Mouse (Mus musculus) kidney, embryonic 15.5 days (tissue): ENCODE data around the gene Zfp872. TPM values are rescaled to one million over a fixed set of nuclear protein-coding genes. Genes with fewer than 3 reads are reported as not detected.
"Not testable (repeated sequence)": the region's sequence is repeated elsewhere in the genome, so short reads cannot be mapped to it uniquely, and the experiment has no call there.

ENCODE experiments used
- ATAC-seq: fragments of 200-750 bp; cut with Nextera tagmentation; replicated peaks from 2 replicates; pipeline ENCODE4 v1.8.0; 2017; ENCODE audit warnings: moderate TSS enrichment; ENCODE audit not compliant: low FRiP score
- H3K27ac ChIP-seq: fragments of 300-500 bp; sonication (generic); 2 replicates; pipeline ENCODE4 v1.5.1; 2015; ENCODE audit warnings: mild to moderate bottlenecking, inconsistent platforms
- H3K27me3 ChIP-seq: fragments of 300-500 bp; sonication (generic); 2 replicates; pipeline ENCODE4 v1.6.1; 2015; ENCODE audit warnings: inconsistent platforms
- H3K36me3 ChIP-seq: fragments of 300-500 bp; sonication (generic); 2 replicates; pipeline ENCODE4 v1.6.1; 2015; ENCODE audit warnings: inconsistent platforms
- H3K4me1 ChIP-seq: fragments of 300-500 bp; sonication (generic); 2 replicates; pipeline ENCODE4 v1.6.1; 2015; ENCODE audit warnings: inconsistent platforms
- H3K4me2 ChIP-seq: fragments of 300-500 bp; sonication (generic); 2 replicates; pipeline ENCODE4 v1.6.1; 2015; ENCODE audit warnings: moderate library complexity, mild to moderate bottlenecking, inconsistent platforms
- H3K4me3 ChIP-seq: fragments of 300-500 bp; sonication (generic); replicated peaks from 2 replicates; pipeline ENCODE4 v1.5.1; 2015; ENCODE audit warnings: mild to moderate bottlenecking, inconsistent platforms
- H3K9ac ChIP-seq: fragments of 300-500 bp; sonication (generic); 2 replicates; pipeline ENCODE4 v1.6.1; 2015; ENCODE audit warnings: mild to moderate bottlenecking, inconsistent platforms
- H3K9me3 ChIP-seq: fragments of 300-500 bp; sonication (generic); replicated peaks from 2 replicates; pipeline ENCODE4 v1.6.1; 2016; ENCODE audit warnings: inconsistent platforms
- WGBS: fragments of 180-500 bp; shearing (Covaris S2); methylation state at CpG from one replicate; pipeline ENCODE4 v1.1.7; 2015; ENCODE audit warnings: mixed read lengths; 5-methylcytosine and 5-hydroxymethylcytosine counted together
- polyA plus RNA-seq: library from polyadenylated mRNA; unstranded; fragments of >200 nt; fragmentation: Nextera tagmentation; extraction: Ambion mirVana; gene quantifications from 2 replicates; pipeline ENCODE4 v1.2.1, GENCODE M21; 2015

The Zfp872 gene
- polyA plus RNA-seq, 1 experiment from 2014 or later = 0.31 TPM

DNA sequence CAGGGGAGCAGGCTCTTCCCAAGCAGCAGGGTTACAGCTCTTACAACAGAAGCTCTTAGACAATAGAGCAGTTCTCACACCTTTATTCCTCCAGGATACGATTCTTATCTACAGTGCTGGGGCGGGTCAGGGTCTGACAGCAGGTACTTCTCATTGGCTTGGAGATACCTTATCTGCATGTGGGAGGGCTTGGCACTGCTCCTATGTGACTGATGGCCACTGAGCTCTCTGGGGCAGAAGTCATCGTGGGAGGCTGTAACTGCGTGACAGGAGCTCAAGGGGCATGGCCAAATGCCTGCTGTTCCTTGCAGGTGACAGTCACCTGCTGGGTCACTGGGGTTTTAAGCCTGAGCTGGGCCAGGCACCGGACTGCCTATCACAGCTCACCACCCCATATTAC lies 8.5 kb downstream of the Zfp872 start:
- Histone ChIP-seq H3K4me2 (no peak overlapping the region), H3K36me3 (peaks cover 4% of the 10 kb centered on the region; the same call in 1 of the 2 replicates), H3K9me3 (peaks cover 22% of the 10 kb centered on the region), H3K27me3 (no peaks in the 10 kb centered on the region), H3K4me3 (no peak overlapping the region), H3K27ac (no peak overlapping the region), H3K9ac (no peak overlapping the region), H3K4me1 (no peaks in the 10 kb centered on the region)
- no peak for ATAC-seq
- 30% methylated on average over 5 of the region's 5 CpGs for WGBS

DNA sequence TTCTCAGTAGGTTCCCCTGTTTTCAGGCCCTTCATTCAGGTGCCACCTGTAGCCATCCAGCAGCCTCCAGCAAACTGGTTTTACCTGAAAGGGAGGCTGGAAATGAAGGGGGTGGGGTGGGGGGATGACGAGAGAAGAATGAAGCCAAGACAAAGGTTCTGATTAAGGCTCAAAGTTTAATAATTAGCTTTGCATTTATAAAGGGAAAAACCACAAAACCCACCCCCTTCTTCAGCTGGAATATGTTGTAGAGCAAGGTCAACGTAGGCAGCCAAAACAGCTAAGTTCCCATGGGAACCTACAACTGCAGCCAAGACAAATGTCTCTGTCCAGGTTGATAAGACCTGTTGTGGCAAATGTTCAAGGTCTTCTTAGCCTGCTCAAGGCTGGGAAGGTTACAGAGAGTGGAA lies 25.9 kb downstream of the Zfp872 start:
- ATAC-seq = 0 out of 2 replicates have a peak, but pooled peaks have one; percentile 58
- no peaks in the 10 kb centered on the region for H3K4me1 ChIP-seq
- H3K27me3 ChIP-seq = no peaks in the 10 kb centered on the region
- H3K36me3 ChIP-seq = no peaks in the 10 kb centered on the region
- 0 out of 2 replicates have a peak overlapping the region, but pooled peaks have one; percentile 23 for H3K27ac ChIP-seq
- 64% methylated on average over 2 of the region's 2 CpGs for WGBS
- H3K9ac ChIP-seq = no peak overlapping the region
- H3K9me3 ChIP-seq = no peaks in the 10 kb centered on the region
- H3K4me3 ChIP-seq = no peak overlapping the region
- 0 out of 2 replicates have a peak overlapping the region, but pooled peaks have one; percentile 19 for H3K4me2 ChIP-seq

DNA sequence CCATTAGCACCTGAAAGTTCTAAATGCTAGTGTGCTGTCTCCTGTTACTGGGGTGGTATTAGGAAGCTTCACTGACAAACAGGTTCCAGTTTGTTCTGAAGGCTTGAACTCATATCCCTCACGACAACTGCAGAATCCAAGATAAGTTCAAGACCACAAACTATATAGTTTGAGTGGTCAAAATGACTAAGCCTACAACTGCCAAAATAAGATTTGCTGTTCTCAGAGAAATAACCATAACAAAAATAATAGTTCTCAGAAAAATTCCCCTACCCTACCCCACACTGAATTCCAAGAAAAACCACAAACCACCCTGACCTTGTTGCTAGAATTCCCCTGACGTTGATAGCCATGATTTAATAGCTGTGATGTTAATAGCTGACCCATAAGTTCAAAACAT lies 26.7 kb downstream of the Zfp872 start:
- Histone ChIP-seq H3K9me3 (no peaks in the 10 kb centered on the region), H3K9ac (no peak overlapping the region), H3K36me3 (no peaks in the 10 kb centered on the region), H3K27ac (no peak overlapping the region), H3K4me3 (no peak overlapping the region), H3K4me1 (no peaks in the 10 kb centered on the region), H3K4me2 (no peak overlapping the region), H3K27me3 (no peaks in the 10 kb centered on the region)
- 72% methylated on average over 2 of the region's 2 CpGs for WGBS
- no peak for ATAC-seq

DNA sequence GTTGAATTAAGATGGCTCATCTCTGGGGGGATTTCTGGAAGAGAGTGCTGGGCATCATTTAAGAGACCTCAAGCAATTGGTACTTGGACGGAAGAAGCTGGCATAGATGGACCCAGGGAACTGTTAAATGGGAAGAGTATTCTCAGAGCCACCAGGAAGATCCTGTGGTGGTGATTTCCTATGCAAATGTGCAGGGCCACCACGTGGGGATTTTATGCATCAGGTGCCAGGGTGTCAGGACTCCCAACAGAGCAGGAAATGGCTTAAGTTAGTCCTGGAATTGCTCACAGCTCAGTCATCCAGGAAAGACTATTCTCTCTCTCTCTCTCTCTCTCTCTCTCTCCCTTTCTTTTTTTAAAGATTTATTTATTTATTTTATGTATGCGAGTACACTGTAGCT lies 28.8 kb downstream of the Zfp872 start:
- Histone ChIP-seq H3K4me3 (no peak overlapping the region), H3K4me2 (no peak overlapping the region), H3K9ac (no peak overlapping the region), H3K36me3 (no peaks in the 10 kb centered on the region), H3K9me3 (no peaks in the 10 kb centered on the region), H3K27me3 (no peaks in the 10 kb centered on the region), H3K27ac (no peak overlapping the region), H3K4me1 (peaks cover 3% of the 10 kb centered on the region; the same call in 1 of the 2 replicates)
- no peak for ATAC-seq
- 57% methylated on average over 3 of the region's 3 CpGs for WGBS

DNA sequence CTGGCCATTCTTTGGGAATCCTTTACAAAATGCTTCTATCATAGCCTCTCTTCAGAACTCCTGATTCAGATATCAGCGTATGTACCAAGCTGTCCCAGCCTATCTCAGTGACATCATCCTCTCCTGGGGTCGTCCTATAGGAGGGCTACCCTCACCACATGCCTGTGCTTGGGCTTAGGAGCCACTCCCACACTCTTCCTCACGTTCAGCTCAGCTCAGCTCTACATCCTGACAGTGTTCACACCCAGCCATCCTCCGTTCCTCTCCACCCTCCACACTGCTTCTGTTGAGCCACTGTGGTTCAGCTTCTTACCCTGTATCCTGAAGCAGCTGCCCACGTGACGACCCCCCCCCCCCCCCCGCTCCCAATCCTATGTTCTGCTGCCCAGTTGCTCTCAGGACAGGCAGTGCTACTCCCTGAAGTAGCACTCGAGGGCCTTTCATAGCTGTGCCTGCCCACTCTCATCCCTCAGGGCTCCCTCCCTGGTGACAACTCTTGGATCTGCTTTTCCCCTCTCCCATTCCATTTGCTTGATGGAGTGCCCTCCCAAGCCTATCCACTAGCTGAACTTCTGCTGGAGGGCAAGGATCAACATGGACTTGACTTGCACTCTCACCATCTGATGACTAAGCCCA lies 30.1 kb downstream of the Zfp872 start:
- H3K9ac ChIP-seq = no peak overlapping the region
- no peak overlapping the region for H3K4me2 ChIP-seq
- no peaks in the 10 kb centered on the region for H3K36me3 ChIP-seq
- WGBS = 45% methylated on average over 8 of the region's 8 CpGs
- peaks cover 3% of the 10 kb centered on the region; the same call in 1 of the 2 replicates for H3K4me1 ChIP-seq
- H3K27me3 ChIP-seq = no peaks in the 10 kb centered on the region
- no peaks in the 10 kb centered on the region for H3K9me3 ChIP-seq
- no peak for ATAC-seq
- H3K27ac ChIP-seq = no peak overlapping the region
- no peak overlapping the region for H3K4me3 ChIP-seq

DNA sequence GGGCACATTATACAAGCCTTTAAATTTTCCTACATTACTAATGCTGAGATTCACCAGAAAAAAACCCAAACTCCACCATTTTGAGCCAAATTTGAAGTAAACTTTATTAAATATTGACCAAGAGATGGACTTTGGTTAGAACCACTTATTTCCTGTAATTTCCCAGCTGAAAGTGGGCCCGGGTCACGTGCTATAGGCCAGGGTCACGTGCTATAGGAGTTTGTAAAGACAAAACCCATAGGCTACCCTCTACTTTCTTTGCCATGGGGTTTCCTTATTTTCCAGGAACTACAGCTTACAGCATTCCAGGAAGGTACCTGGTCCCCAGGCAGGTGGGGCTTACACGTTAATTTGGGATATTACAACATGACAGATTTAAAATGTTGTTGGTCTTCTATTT lies 36.2 kb downstream of the Zfp872 start:
- no peak overlapping the region for H3K9ac ChIP-seq
- no peaks in the 10 kb centered on the region for H3K9me3 ChIP-seq
- 96% methylated on average over 4 of the region's 4 CpGs for WGBS
- H3K4me2 ChIP-seq = no peak overlapping the region
- H3K27me3 ChIP-seq = no peaks in the 10 kb centered on the region
- H3K27ac ChIP-seq = no peak overlapping the region
- no peak for ATAC-seq
- peaks cover 15% of the 10 kb centered on the region for H3K4me1 ChIP-seq
- peaks cover 9% of the 10 kb centered on the region for H3K36me3 ChIP-seq
- no peak overlapping the region for H3K4me3 ChIP-seq

DNA sequence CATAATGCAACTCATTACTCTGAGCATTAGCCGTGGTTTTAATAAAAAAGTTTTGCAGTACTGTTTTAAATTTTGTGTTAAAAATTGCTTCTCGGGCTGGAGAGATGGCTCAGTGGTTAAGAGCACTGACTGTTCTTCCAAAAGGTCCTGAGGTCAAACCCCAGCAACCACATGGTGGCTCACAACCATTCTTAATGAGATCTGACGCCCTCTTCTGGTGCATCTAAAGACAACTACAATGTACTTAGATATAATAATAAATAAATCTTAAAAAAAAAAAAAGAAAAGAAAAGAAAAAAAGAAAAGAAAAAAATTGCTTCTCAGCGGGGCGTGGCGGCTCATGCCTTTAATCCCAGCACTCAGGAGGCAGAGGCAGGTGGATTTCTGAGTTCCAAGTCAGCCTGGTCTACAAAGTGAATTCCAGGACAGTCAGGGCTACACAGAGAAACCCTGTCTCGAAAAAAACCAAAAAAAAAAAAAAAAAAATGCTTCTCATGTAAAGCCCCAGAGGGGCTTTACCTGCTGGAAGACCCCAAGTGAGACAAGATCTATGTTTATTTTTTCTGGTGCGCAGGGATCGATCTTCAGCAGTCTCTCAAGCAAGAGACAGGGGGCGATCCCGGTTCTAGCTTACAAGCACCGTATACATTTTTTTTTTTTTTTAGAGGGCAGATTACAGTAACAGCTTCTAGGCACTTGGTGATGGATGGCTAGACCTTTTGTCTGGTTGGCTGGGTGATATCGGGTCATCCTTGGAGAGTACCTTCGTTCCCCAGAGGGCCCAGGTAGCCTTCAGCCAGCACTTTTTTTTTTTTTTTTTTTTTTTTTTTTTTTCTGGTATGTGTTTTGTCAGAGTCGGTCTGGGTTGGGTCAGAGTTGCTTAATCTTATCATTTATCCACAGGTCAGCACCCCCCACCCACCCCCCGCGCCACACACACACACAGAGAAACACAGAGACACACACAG lies 36.9 kb downstream of the Zfp872 start:
- Histone ChIP-seq H3K27me3 (no peaks in the 10 kb centered on the region), H3K9me3 (no peaks in the 10 kb centered on the region), H3K36me3 (peaks cover 11% of the 10 kb centered on the region), H3K4me3 (peak overlapping the region; percentile 71), H3K4me1 (peaks cover 15% of the 10 kb centered on the region), H3K27ac (peak overlapping the region; percentile 96), H3K9ac (0 out of 2 replicates have a peak overlapping the region, but pooled peaks have one; percentile 21), H3K4me2 (peak overlapping the region; percentile 66)
- 28% methylated on average over 17 of the region's 17 CpGs for WGBS
- peak; percentile 26 for ATAC-seq

DNA sequence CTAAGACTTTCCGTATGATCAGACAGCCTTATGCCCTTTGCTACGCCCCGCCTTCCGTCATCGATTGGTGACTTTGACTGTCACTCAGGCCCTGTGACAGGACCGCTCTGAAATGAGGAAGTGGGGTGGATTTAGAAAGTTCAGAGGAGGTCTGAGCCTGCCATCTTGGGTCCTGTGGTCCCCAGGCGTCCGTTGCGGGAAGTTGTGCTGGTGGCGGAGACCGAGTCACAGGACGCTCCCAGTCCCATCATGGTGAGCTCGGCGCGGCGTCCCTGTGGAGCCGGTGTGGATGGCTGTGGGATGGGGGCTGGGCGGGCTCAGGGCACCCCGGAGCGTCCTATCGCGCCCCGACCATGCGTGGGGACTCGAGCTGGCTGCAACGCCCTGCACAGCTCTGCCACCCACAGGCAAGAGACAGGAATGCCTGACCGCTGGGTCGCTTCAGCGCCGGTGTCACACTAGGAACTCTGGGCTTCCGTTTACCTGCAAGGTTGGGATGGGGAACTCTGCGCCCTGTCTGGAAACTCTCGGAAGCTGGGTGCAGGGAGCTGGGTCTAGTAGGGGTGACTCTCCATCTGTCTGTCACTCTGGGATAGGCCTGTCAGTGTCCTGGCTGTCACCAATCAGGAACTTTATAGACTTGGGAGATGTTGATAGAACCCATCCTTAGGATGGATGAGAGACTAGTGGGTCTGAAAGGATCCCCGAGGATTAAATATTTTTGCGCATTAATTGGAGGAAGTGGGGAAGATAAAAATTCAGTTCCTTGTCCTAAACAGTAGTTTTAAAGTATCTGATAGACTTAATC lies 37.9 kb downstream of the Zfp872 start, which contains the start of gene Zfp809:
Gene Zfp809, plus strand, starts transcription at position 134 of the 808 bp plus-strand sequence.
- peak; percentile 99 for ATAC-seq
- peak within 1 kb of the TSS; percentile 78 for H3K9ac ChIP-seq
- 1% methylated on average over 35 of the region's 35 CpGs for WGBS
- H3K9me3 ChIP-seq = no peaks in the 10 kb centered on the region
- H3K4me3 ChIP-seq = peak within 1 kb of the TSS; percentile 71
- H3K27ac ChIP-seq = peak within 1 kb of the TSS; percentile 96
- no peaks in the 10 kb centered on the region for H3K27me3 ChIP-seq
- peaks cover 15% of the 10 kb centered on the region for H3K4me1 ChIP-seq
- H3K4me2 ChIP-seq = peak within 1 kb of the TSS; percentile 66
- peaks cover 11% of the 10 kb centered on the region for H3K36me3 ChIP-seq

DNA sequence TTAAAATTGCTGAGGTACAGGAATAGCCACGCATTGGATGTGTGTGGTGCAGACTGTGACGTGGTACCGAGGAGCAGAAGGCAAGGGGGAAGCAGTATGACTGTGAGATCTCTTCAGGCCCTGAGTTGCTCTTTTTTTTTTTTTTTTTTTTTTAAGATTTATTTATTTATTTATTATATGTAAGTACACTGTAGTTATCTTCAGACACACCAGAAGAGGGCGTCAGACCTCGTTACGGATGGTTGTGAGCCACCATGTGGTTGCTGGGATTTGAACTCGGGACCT lies 38.4 kb downstream of the Zfp872 start:
- Histone ChIP-seq H3K4me3 (peak overlapping the region; percentile 71), H3K36me3 (peaks cover 11% of the 10 kb centered on the region), H3K4me2 (peak overlapping the region; percentile 66), H3K4me1 (peaks cover 14% of the 10 kb centered on the region), H3K27ac (peak overlapping the region; percentile 96; the same call in 1 of the 2 replicates)
- H3K9ac ChIP-seq, H3K27me3 ChIP-seq, H3K9me3 ChIP-seq, ATAC-seq: not testable (repeated sequence)
- WGBS = 76% methylated on average over 7 of the region's 7 CpGs

DNA sequence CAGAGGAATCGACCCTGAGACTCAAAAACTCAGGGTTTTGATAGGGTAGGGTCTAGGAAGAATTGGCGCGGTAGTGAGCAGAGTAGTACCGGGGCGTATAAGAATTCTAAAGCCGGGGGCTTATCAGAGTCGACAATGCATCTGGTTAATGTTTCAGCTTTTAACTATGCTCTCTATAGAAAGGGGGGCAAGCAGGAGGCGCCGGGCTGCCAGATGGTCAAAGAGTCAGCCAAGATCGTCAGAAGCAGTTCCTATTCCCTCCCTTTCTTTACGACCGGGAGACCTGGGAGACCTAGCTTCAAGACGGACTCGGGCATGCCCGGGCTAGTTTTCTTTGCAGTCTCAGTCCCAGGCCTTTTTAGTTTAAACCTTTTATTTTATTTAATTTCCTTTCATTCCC lies 39.0 kb downstream of the Zfp872 start:
- no peak overlapping the region for H3K9ac ChIP-seq
- H3K4me2 ChIP-seq = 0 out of 2 replicates have a peak overlapping the region, but pooled peaks have one; percentile 66
- peaks cover 11% of the 10 kb centered on the region for H3K36me3 ChIP-seq
- WGBS = 85% methylated on average over 15 of the region's 15 CpGs
- H3K9me3 ChIP-seq = no peaks in the 10 kb centered on the region
- no peaks in the 10 kb centered on the region for H3K27me3 ChIP-seq
- H3K4me1 ChIP-seq = peaks cover 12% of the 10 kb centered on the region; the same call in 1 of the 2 replicates
- ATAC-seq = no peak
- H3K27ac ChIP-seq = no peak overlapping the region
- no peak overlapping the region; the same call in 1 of the 2 replicates for H3K4me3 ChIP-seq

DNA sequence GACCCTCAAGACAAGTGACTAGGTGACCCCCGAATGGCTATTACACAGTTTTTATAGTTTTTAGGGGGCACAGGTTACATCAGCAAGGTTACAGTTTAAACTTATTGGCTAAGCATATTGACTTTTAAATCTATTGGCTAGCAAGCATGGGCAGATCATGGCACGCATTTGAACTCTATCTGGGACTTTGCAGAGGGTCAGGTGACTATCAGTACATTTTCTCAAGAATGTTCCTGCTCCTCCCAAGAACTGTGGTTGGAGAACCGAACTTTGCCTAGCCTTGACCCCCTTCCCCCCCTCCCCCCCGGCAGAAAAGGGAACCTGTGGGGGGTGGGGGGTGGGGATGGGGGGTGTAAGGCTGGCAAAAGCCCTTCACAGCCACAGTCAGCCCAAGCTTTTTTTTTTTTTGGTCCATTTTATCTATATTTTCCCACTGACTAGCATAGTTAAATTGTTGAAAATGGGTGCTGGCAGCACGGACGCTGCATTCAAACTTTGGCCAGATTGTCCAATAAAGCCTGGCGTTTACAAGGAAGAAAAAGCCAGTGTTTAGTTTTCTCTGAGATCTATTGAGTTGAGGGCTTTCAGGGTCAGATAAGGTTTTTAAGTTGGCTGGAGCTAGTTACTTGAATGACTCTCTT lies 41.6 kb downstream of the Zfp872 start:
- Histone ChIP-seq H3K36me3 (peaks cover 11% of the 10 kb centered on the region), H3K4me3 (no peak overlapping the region), H3K4me2 (no peak overlapping the region), H3K4me1 (peaks cover 12% of the 10 kb centered on the region; the same call in 1 of the 2 replicates), H3K9me3 (no peaks in the 10 kb centered on the region), H3K9ac (no peak overlapping the region), H3K27me3 (no peaks in the 10 kb centered on the region), H3K27ac (no peak overlapping the region)
- ATAC-seq = no peak
- WGBS = 93% methylated on average over 7 of the region's 7 CpGs
